Mouse (Mus musculus) cerebellum, adult 2 months (tissue): ENCODE results near the gene Esyt2.

Experiments
- CTCF ChIP-seq: fragments of 200-500 bp; IDR thresholded peaks from 2 replicates; pipeline ENCODE4 v1.5.1; 2011; ENCODE audit warnings: low read depth, mild to moderate bottlenecking, control low read depth, low read length, moderate library complexity, borderline replicate concordance; ENCODE audit not compliant: insufficient read depth
- POLR2A ChIP-seq: fragments of 200-500 bp; IDR thresholded peaks from 2 replicates; pipeline ENCODE4 v1.6.1; 2011; ENCODE audit warnings: low read length, control low read depth, borderline replicate concordance; ENCODE audit not compliant: insufficient read depth

DNA sequence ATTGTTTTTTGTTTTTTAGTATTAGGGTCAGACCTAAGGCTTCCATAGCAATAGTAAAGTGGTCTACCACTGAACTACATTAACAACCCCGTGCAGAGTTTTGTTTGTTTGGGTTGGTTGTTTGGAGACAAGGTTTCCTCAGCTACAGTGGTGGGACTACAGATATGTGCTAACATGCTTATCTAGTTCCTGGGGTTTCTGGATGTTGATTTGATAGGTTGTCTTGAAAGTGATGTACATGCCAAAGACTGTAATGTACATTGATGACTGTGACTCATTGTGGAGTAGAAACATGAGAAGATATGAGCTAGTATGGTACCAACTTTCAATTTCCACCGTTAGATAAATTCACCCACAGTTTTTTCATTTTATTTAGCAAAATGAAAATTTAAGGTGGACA lies 2.5 kb downstream of the Esyt2 start:
- TF ChIP-seq CTCF (no peak), POLR2A (no peak)
